Mouse (Mus musculus): ENCODE data around the gene Arfip1. TPM values are rescaled to one million over a fixed set of nuclear protein-coding genes. Genes with fewer than 3 reads are reported as not detected.

Arfip1 gene
- polyA plus RNA-seq, 1 experiment from 2014 or later: 44.6 TPM

DNA sequence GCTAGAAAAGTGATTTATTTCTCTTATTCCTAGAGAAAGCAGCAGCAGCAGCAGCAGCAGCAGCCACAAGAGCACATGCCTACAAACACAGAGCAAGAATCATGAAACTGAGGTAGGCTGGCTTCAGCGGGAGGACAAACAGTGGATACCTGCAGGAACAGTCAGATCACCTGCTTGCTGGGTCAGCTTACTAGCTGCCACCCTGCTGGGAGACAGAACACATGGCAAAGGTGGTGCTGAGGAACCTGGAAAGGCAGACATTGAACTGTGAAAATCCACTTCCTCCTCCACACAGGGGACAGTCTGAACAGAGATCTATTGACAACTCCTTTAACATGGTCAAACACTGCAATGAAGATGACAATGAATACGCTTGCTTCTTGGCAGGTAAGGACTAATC, 53.4 kb downstream of the Arfip1 start:
- no peak overlapping the region for H3K4me3 ChIP-seq (ENCODE audit: low read length)
- H3K36me3 ChIP-seq (ENCODE audit: control insufficient read depth, insufficient read depth, low read length): peaks cover 8% of the 10 kb centered on the region; the same call in 1 of the 2 replicates
- H3K4me1 ChIP-seq (ENCODE audit: control insufficient read depth, insufficient read depth, low read length): no peaks in the 10 kb centered on the region
- no peaks in the 10 kb centered on the region for H3K9me3 ChIP-seq (ENCODE audit: control insufficient read depth, low read length)
- no peaks in the 10 kb centered on the region for H3K27me3 ChIP-seq (ENCODE audit: control insufficient read depth, insufficient read depth, low read length)
- no peak overlapping the region for H3K4me2 ChIP-seq (replicated peaks; ENCODE audit: low read depth, low read length)
- H3K27ac ChIP-seq (ENCODE audit: low read depth, low read length): no peak overlapping the region
- WGBS: 82% methylated on average over 2 of the region's 2 CpGs
- no peak for ATAC-seq (ENCODE audit: low FRiP score, low TSS enrichment)
- H3K9ac ChIP-seq (ENCODE audit: low read depth, low read length): no peak overlapping the region

DNA sequence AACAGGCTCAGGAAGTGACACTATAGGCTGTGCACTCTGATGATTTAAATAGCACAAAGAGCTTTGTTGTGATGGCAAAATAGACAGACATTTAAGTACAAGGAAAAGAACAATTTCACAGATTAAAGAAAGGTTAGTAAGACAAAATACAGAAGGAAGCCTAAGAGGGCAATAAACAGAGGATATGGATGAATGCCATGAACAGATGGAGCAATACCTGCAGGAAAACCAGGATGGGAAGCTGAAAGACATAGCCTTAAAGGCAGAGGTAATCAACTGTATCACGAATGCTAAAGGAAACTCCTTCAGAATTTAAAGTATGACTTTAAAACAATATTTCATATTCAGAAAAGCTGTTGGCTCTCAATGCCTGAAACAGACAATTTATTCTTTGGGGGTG, 57.5 kb downstream of the Arfip1 start:
- H3K4me2 ChIP-seq (replicated peaks; ENCODE audit: low read depth, low read length): no peak overlapping the region
- H3K36me3 ChIP-seq (ENCODE audit: control insufficient read depth, insufficient read depth, low read length): peaks cover 3% of the 10 kb centered on the region; the same call in 1 of the 2 replicates
- no peak overlapping the region for H3K27ac ChIP-seq (ENCODE audit: low read depth, low read length)
- no peaks in the 10 kb centered on the region for H3K9me3 ChIP-seq (ENCODE audit: control insufficient read depth, low read length)
- 94% methylated on average over 1 of the region's 1 CpGs for WGBS
- no peak for ATAC-seq (ENCODE audit: low FRiP score, low TSS enrichment)
- H3K27me3 ChIP-seq (ENCODE audit: control insufficient read depth, insufficient read depth, low read length): no peaks in the 10 kb centered on the region
- H3K4me1 ChIP-seq (ENCODE audit: control insufficient read depth, insufficient read depth, low read length): no peaks in the 10 kb centered on the region
- no peak overlapping the region for H3K4me3 ChIP-seq (ENCODE audit: low read length)
- H3K9ac ChIP-seq (ENCODE audit: low read depth, low read length): no peak overlapping the region

DNA sequence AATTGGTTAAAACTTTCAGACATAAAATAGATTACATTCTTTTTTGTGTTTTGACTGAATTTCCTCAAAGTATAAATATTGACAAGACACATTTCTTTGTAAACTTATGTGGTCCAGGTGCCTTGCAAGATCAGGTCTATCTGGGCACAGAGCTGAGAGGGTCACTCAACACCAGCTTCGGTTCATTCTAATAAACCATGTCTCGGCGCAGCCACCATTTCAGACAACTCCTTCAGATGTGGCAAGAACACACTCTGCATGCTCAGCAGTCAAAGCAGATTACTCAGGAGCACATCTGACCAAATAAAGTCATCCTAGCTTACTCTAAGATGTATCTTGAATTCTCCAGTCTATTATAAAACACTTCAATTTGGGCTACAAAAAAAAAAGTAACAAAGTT, 66.3 kb downstream of the Arfip1 start:
- 93% methylated on average over 3 of the region's 3 CpGs for WGBS
- H3K36me3 ChIP-seq (ENCODE audit: control insufficient read depth, insufficient read depth, low read length): peaks cover 6% of the 10 kb centered on the region; the same call in 1 of the 2 replicates
- no peaks in the 10 kb centered on the region for H3K27me3 ChIP-seq (ENCODE audit: control insufficient read depth, insufficient read depth, low read length)
- no peak overlapping the region for H3K27ac ChIP-seq (ENCODE audit: low read depth, low read length)
- H3K9ac ChIP-seq (ENCODE audit: low read depth, low read length): no peak overlapping the region
- no peak overlapping the region for H3K4me3 ChIP-seq (ENCODE audit: low read length)
- ATAC-seq (ENCODE audit: low FRiP score, low TSS enrichment): no peak
- H3K4me1 ChIP-seq (ENCODE audit: control insufficient read depth, insufficient read depth, low read length): 0 out of 2 replicates have a peak, but pooled peaks cover 4% of the 10 kb centered on the region
- H3K9me3 ChIP-seq (ENCODE audit: control insufficient read depth, low read length): no peaks in the 10 kb centered on the region
- no peak overlapping the region for H3K4me2 ChIP-seq (replicated peaks; ENCODE audit: low read depth, low read length)

DNA sequence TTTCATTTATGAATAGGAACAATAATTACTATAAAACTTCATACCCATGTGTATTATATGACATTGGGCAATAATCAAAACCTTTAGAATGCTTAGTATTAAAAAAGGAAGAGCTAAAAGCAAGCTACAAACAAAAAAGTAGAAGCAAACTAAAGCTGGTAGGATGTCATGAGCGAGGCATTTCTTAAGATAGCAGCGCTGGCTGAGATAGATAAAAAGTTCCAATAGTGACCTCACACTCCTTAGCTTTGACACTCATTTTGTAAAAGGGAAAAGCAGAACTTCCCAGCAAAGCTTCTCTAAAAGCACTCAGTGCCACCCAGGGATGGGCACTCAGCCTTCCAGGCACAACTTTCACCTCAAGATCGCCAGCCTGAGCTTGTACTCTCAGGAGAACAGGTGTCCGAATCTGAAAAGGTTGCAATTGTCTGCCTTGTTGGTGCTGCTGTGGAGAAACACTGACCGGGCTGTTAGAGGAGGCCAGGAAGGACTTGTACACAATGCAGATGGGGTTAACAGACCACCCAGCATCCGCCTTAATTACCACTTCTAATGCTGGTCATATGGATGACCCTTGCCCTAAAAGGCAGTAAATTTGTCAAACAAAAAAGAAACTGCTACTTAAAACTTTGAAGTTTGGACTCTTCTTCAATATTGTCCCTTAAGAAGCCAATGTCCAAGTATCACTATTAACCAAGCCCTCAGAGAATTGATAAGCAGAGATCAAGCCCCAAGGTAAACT, 69.5 kb downstream of the Arfip1 start:
- Histone ChIP-seq H3K27me3 (ENCODE audit: control insufficient read depth, insufficient read depth, low read length) (no peaks in the 10 kb centered on the region), H3K27ac (ENCODE audit: low read depth, low read length) (no peak overlapping the region), H3K9ac (ENCODE audit: low read depth, low read length) (no peak overlapping the region), H3K4me2 (replicated peaks; ENCODE audit: low read depth, low read length) (no peak overlapping the region), H3K36me3 (ENCODE audit: control insufficient read depth, insufficient read depth, low read length) (no peaks in the 10 kb centered on the region; the same call in 1 of the 2 replicates), H3K4me3 (ENCODE audit: low read length) (no peak overlapping the region), H3K4me1 (ENCODE audit: control insufficient read depth, insufficient read depth, low read length) (0 out of 2 replicates have a peak, but pooled peaks cover 4% of the 10 kb centered on the region), H3K9me3 (ENCODE audit: control insufficient read depth, low read length) (no peaks in the 10 kb centered on the region)
- WGBS: 50% methylated on average over 6 of the region's 6 CpGs
- no peak for ATAC-seq (ENCODE audit: low FRiP score, low TSS enrichment)

DNA sequence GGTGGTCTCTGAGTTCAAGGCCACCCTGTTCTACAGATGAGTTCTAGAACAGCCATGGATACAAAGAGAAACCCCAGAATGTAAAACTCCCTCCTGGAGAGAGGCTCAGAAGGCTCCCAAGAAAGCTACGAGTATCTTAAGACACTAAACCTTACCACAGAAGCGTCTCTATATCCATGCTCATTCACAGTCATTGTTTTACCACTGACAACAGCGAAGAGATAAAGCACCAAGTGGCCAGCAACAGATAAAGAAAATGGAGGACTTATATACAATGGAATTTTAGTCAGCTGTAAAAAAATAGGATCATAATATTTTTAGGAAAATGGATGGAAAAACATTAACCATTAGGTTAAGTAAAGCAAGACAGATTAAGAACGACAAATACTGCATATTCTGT, 77.2 kb downstream of the Arfip1 start:
- Histone ChIP-seq H3K4me1 (ENCODE audit: control insufficient read depth, insufficient read depth, low read length) (no peaks in the 10 kb centered on the region), H3K9ac (ENCODE audit: low read depth, low read length) (no peak overlapping the region), H3K36me3 (ENCODE audit: control insufficient read depth, insufficient read depth, low read length) (no peaks in the 10 kb centered on the region; the same call in 1 of the 2 replicates), H3K9me3 (ENCODE audit: control insufficient read depth, low read length) (no peaks in the 10 kb centered on the region), H3K27ac (ENCODE audit: low read depth, low read length) (no peak overlapping the region), H3K4me3 (ENCODE audit: low read length) (no peak overlapping the region), H3K4me2 (replicated peaks; ENCODE audit: low read depth, low read length) (no peak overlapping the region), H3K27me3 (ENCODE audit: control insufficient read depth, insufficient read depth, low read length) (no peaks in the 10 kb centered on the region)
- ATAC-seq (ENCODE audit: low FRiP score, low TSS enrichment): no peak
- WGBS: 90% methylated on average over 4 of the region's 4 CpGs

DNA sequence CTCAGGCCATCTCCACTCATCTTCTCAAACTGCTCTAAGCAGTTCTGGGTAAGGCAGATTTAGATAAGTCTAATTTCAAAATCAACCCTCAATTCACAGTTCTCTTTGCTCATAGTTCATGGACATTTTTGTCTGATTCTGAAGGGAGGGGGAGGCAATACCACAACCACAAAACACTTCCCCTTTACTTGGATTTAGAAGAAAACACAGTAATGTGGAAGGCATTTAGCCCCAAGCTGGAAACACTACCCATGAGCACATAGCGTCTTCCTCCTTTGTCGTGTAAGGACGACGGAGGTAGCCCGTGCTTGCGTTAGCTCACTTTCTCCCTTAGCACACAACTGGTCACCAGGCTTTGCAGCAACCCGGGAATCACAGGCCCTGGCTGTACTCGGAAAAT, 78.1 kb downstream of the Arfip1 start:
- H3K9ac ChIP-seq (ENCODE audit: low read depth, low read length): no peak overlapping the region
- H3K27me3 ChIP-seq (ENCODE audit: control insufficient read depth, insufficient read depth, low read length): no peaks in the 10 kb centered on the region
- WGBS: 96% methylated on average over 8 of the region's 8 CpGs
- no peak overlapping the region for H3K27ac ChIP-seq (ENCODE audit: low read depth, low read length)
- no peaks in the 10 kb centered on the region; the same call in 1 of the 2 replicates for H3K36me3 ChIP-seq (ENCODE audit: control insufficient read depth, insufficient read depth, low read length)
- no peak overlapping the region for H3K4me2 ChIP-seq (replicated peaks; ENCODE audit: low read depth, low read length)
- no peaks in the 10 kb centered on the region for H3K4me1 ChIP-seq (ENCODE audit: control insufficient read depth, insufficient read depth, low read length)
- no peaks in the 10 kb centered on the region for H3K9me3 ChIP-seq (ENCODE audit: control insufficient read depth, low read length)
- no peak for ATAC-seq (ENCODE audit: low FRiP score, low TSS enrichment)
- no peak overlapping the region for H3K4me3 ChIP-seq (ENCODE audit: low read length)

DNA sequence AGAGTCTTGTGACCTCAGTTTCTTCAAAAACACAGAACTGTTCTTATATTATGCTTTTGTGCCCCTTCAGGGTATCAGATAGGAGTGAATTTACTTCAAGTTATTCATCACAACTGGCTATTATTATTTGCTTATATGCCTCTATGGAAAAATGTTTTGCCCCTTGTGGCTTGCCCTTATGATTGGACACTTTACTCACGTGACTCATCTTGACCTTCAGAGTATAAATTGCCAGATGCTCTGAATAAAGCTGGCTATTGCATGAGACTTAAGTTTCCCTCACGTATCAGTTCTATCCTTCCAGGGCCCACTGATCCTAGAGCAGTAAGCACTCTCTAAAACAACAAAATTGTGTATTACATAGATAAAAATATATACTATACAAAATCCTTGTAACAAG, 80.3 kb downstream of the Arfip1 start:
- ATAC-seq (ENCODE audit: low FRiP score, low TSS enrichment): no peak
- H3K36me3 ChIP-seq (ENCODE audit: control insufficient read depth, insufficient read depth, low read length): no peaks in the 10 kb centered on the region; the same call in 1 of the 2 replicates
- WGBS: 54% methylated on average over 2 of the region's 2 CpGs
- no peaks in the 10 kb centered on the region for H3K27me3 ChIP-seq (ENCODE audit: control insufficient read depth, insufficient read depth, low read length)
- H3K9ac ChIP-seq (ENCODE audit: low read depth, low read length): no peak overlapping the region
- H3K27ac ChIP-seq (ENCODE audit: low read depth, low read length): no peak overlapping the region
- H3K4me1 ChIP-seq (ENCODE audit: control insufficient read depth, insufficient read depth, low read length): no peaks in the 10 kb centered on the region
- H3K4me2 ChIP-seq (replicated peaks; ENCODE audit: low read depth, low read length): no peak overlapping the region
- H3K9me3 ChIP-seq (ENCODE audit: control insufficient read depth, low read length): no peaks in the 10 kb centered on the region
- H3K4me3 ChIP-seq (ENCODE audit: low read length): no peak overlapping the region

DNA sequence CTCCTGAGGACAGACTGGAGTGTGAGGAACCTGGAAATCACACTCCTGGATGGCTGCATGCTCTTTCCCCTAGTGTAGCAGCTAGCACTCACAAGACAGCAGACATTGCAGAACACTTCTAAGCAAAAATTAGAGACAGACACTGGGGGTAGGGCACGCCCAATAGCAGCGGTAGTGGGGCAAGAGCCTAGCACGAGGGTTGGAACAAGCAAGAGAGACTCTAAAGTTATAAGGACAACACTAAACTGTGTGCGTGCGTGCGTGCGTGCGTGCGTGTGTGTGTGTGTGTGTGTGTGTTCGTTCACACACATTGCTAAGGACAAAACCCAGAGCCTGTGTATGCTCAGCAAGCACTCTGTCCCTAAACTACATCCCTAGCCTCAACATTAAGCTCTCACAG, 81.9 kb downstream of the Arfip1 start:
- Histone ChIP-seq H3K36me3 (ENCODE audit: control insufficient read depth, insufficient read depth, low read length) (no peaks in the 10 kb centered on the region; the same call in 1 of the 2 replicates), H3K9me3 (ENCODE audit: control insufficient read depth, low read length) (no peaks in the 10 kb centered on the region), H3K27ac (ENCODE audit: low read depth, low read length) (no peak overlapping the region), H3K4me1 (ENCODE audit: control insufficient read depth, insufficient read depth, low read length) (no peaks in the 10 kb centered on the region), H3K4me3 (ENCODE audit: low read length) (no peak overlapping the region), H3K27me3 (ENCODE audit: control insufficient read depth, insufficient read depth, low read length) (no peaks in the 10 kb centered on the region), H3K4me2 (replicated peaks; ENCODE audit: low read depth, low read length) (no peak overlapping the region), H3K9ac (ENCODE audit: low read depth, low read length) (no peak overlapping the region)
- WGBS: 83% methylated on average over 10 of the region's 10 CpGs
- no peak for ATAC-seq (ENCODE audit: low FRiP score, low TSS enrichment)

DNA sequence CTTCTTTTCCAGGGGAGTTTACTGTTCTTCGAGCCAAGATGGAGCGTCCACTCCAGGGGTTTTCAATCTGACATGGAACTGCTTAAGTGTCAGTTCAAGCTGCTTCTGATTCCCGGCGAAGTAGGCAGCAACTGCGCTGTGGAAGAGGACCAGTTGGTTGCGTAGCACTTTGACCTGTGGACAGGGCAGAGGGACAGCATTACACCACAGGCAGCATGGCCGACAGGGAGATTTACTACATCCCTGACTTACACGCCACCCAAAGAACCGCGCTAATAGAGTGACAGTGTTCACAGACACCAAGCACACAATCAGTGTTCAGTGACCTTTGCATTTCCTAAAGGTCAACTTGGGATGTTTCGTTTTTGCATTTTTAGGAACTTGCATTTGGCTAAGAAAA, 84.7 kb downstream of the Arfip1 start:
- Histone ChIP-seq H3K4me1 (ENCODE audit: control insufficient read depth, insufficient read depth, low read length) (no peaks in the 10 kb centered on the region), H3K9me3 (ENCODE audit: control insufficient read depth, low read length) (no peaks in the 10 kb centered on the region), H3K4me2 (replicated peaks; ENCODE audit: low read depth, low read length) (no peak overlapping the region), H3K4me3 (ENCODE audit: low read length) (no peak overlapping the region), H3K27me3 (ENCODE audit: control insufficient read depth, insufficient read depth, low read length) (no peaks in the 10 kb centered on the region), H3K9ac (ENCODE audit: low read depth, low read length) (no peak overlapping the region), H3K36me3 (ENCODE audit: control insufficient read depth, insufficient read depth, low read length) (no peaks in the 10 kb centered on the region; the same call in 1 of the 2 replicates), H3K27ac (ENCODE audit: low read depth, low read length) (no peak overlapping the region)
- WGBS: 36% methylated on average over 11 of the region's 11 CpGs
- no peak for ATAC-seq (ENCODE audit: low FRiP score, low TSS enrichment)

Measured in kidney, embryonic 14.5 days (tissue).